Mouse (Mus musculus) bone marrow, adult 2 months (tissue): ENCODE data around the gene Igfbp7.

Source experiments
- CTCF ChIP-seq: fragments of 200-500 bp; IDR thresholded peaks from 2 replicates; pipeline ENCODE4 v1.5.1; 2011; ENCODE audit warnings: low read length, control low read depth; ENCODE audit not compliant: control insufficient read depth, insufficient read depth
- POLR2A ChIP-seq: fragments of 200-500 bp; IDR thresholded peaks from 2 replicates; pipeline ENCODE4 v1.6.1; 2011; ENCODE audit warnings: low read depth, mild to moderate bottlenecking, control low read depth, low read length, borderline replicate concordance; ENCODE audit not compliant: control insufficient read depth

DNA sequence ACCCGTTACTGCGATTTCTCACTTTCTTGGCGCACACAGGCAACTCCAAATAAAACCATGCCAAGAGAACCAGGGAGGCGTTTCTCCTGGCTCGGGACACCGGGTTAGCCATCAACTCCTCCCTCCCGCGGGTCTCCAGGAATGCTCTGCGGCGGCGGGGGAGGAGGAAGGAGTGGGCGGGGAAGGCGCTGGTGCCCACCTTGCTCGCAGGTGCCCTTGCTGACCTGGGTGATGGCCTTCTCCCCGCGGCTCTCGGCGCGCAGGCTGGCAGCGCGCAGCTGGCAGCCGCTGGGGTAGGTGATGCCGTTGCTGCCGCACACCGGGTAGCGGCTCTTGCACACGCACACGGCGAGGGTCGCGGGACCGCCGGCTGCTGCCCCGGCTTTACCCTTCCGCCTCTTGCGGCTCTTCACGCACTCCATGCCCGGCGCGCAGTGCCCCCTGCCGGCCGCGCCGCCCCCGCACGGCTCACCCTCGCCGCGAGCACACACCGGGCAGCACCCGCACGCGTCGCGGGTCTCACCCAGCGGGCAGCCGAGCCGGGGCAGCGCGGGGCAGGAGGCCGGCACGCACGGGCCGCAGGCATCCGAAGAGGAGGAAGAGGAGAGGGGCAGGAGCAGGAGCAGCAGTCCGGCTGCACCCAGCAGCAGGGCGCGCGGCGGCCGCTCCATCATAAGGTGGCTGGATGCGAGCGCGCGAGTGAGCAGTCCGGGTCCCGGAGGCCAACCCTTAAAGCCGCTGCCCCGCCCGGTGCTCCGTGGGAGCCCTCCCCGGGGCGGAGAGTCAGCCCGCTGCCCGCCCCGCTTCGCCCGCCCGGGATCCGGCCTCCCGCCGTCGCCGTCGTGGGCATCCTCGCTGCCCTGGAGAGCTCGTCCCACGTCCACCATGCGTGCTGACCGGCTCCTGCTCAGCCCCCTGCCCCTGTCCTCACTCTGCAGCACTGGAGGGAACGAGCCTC, at the start of gene Igfbp7:
- peak; percentile 36; the same call in 1 of the 2 replicates for TF ChIP-seq CTCF
- no peak for TF ChIP-seq POLR2A
